Mouse (Mus musculus): ENCODE measurements around the gene H2-Q7. TPM values are rescaled to one million over a fixed set of nuclear protein-coding genes. Genes with fewer than 3 reads are reported as not detected.
A peak's percentile ranks its signal among the peaks of the same experiment; 100 is the strongest.
"Not testable (repeated sequence)": the region's sequence is repeated elsewhere in the genome, so short reads cannot be mapped to it uniquely, and the experiment has no call there.

The H2-Q7 gene
- polyA plus RNA-seq, 1 experiment from 2014 or later, result 3.6 TPM

DNA sequence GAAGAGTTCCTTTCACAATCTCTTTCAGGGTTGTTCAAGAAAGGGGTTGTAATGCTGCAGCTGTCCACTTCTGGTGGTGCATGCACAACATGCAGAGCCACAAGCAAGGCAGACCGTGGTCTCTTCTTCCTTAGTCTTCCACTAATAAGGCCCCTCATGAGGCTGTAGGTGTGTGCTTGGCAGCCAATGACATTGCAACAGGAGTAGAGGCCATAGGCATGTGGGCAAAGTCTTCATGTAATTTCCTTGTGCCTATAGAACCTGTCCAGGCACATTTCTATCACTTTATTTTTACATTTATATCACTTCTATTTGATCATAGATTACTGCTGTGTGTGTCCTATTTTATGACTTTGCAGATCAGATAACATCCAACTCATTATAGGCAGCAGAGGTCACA, 19.3 kb downstream of the H2-Q7 start:
- not testable (repeated sequence) for H3K4me2 ChIP-seq (ENCODE audit: low read depth, low read length); ATAC-seq (ENCODE audit: insufficient read depth, low FRiP score); H3K27me3 ChIP-seq (ENCODE audit: control insufficient read depth, insufficient read depth, low read length); H3K36me3 ChIP-seq (ENCODE audit: control insufficient read depth, insufficient read depth, low read length); H3K9me3 ChIP-seq (replicated peaks; ENCODE audit: control insufficient read depth, low read length); H3K27ac ChIP-seq (ENCODE audit: low read length); H3K9ac ChIP-seq (ENCODE audit: low read length); H3K4me3 ChIP-seq (replicated peaks; ENCODE audit: low read length); H3K4me1 ChIP-seq (ENCODE audit: control insufficient read depth, insufficient read depth, low read length)
- no CpG with 5 or more reads among the region's 1 CpGs for WGBS

DNA sequence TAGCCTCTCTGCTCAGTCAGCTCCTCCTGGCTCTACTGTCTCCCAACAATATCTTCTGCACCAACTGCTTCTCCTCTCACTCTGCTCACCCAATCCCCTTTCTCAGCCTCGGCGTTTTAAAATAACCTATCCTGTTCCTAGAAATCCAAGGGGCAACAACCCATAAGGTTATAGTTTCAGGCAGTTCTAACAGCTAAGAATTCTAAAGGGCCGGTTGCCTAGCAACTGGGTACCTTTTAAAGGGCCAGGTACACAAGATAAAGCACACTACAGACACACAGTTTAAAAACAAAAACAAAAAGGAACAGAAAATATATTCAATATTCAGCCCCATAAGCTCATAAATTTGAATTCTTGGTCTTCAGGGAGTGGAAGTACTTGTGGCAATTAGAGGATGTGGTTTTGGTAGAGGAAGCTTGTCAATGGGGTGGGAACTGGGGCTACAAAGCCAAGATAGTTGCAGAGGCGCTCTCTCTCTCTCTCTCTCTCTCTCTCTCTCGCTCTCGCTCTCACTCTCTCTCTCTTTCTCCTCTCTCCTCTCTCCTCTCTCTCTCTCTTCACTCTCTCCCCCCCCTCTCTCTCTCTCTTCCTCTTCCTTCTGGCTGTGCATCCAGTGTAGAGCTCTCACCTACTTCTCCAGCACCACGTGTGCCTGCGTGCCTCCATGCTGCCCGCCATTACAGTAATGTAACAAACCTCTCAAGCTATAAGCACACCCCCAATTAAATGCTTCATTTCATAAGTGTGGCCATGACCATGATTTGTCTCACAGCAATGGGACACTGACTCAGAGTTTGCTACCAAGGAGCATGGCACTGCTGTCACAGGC, 21.8 kb downstream of the H2-Q7 start:
- not testable (repeated sequence) for H3K36me3 ChIP-seq (ENCODE audit: control insufficient read depth, insufficient read depth, low read length); H3K4me1 ChIP-seq (ENCODE audit: control insufficient read depth, insufficient read depth, low read length); H3K4me3 ChIP-seq (replicated peaks; ENCODE audit: low read length); ATAC-seq (ENCODE audit: insufficient read depth, low FRiP score); H3K9me3 ChIP-seq (replicated peaks; ENCODE audit: control insufficient read depth, low read length); H3K4me2 ChIP-seq (ENCODE audit: low read depth, low read length); H3K27ac ChIP-seq (ENCODE audit: low read length); H3K9ac ChIP-seq (ENCODE audit: low read length); H3K27me3 ChIP-seq (ENCODE audit: control insufficient read depth, insufficient read depth, low read length)
- 70% methylated on average over 3 of the region's 9 CpGs for WGBS

DNA sequence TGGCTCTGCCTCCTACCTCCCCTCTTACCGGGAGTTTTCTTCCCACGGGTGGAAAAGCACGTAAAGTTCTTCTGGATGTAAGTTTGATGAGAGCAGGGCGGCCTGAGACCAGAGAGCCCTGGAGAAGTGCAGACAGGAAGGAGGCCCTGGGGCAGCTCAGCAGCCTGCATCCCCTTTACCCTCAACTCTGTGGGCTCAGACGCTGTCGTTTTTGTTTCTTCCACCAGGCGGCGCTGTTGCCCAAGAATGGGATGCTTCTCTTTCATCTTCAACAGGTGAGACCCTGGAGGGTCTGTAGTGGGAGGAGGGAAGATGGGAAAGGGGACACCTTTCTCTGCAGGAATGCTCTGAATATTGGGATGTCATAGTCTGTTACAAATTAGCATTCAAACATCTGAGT, 26.7 kb downstream of the H2-Q7 start:
- not testable (repeated sequence) for H3K4me2 ChIP-seq (ENCODE audit: low read depth, low read length); H3K9ac ChIP-seq (ENCODE audit: low read length); H3K4me1 ChIP-seq (ENCODE audit: control insufficient read depth, insufficient read depth, low read length); H3K27ac ChIP-seq (ENCODE audit: low read length); H3K4me3 ChIP-seq (replicated peaks; ENCODE audit: low read length); H3K9me3 ChIP-seq (replicated peaks; ENCODE audit: control insufficient read depth, low read length); ATAC-seq (ENCODE audit: insufficient read depth, low FRiP score); H3K36me3 ChIP-seq (ENCODE audit: control insufficient read depth, insufficient read depth, low read length)
- peaks cover 18% of the 10 kb centered on the region for H3K27me3 ChIP-seq (ENCODE audit: control insufficient read depth, insufficient read depth, low read length)
- WGBS, result 13% methylated on average over 8 of the region's 8 CpGs

DNA sequence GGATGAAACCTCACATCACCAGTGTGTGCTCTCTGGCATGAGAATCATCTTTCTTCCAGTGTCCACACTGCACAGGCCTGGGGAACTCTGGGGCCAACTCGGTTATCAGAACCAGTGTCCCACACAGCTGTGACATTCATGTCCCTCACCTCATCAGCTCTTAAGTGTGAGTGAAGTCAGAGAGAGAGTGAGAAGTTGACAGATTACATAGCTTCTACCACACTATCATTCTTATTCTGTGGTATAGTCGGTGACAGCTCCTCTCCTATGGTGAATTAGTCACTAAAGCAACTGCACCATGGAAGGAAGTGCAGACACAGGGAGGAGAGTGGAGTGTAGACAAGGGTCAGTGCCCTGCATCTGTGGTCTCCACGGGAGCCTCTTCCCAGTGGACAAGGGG, 30.0 kb downstream of the H2-Q7 start:
- H3K4me2 ChIP-seq (ENCODE audit: low read depth, low read length); H3K9ac ChIP-seq (ENCODE audit: low read length); H3K9me3 ChIP-seq (replicated peaks; ENCODE audit: control insufficient read depth, low read length); H3K4me3 ChIP-seq (replicated peaks; ENCODE audit: low read length); H3K36me3 ChIP-seq (ENCODE audit: control insufficient read depth, insufficient read depth, low read length); ATAC-seq (ENCODE audit: insufficient read depth, low FRiP score); H3K4me1 ChIP-seq (ENCODE audit: control insufficient read depth, insufficient read depth, low read length); H3K27ac ChIP-seq (ENCODE audit: low read length): not testable (repeated sequence)
- peaks cover 20% of the 10 kb centered on the region for H3K27me3 ChIP-seq (ENCODE audit: control insufficient read depth, insufficient read depth, low read length)
- WGBS, result 63% methylated on average over 3 of the region's 3 CpGs

DNA sequence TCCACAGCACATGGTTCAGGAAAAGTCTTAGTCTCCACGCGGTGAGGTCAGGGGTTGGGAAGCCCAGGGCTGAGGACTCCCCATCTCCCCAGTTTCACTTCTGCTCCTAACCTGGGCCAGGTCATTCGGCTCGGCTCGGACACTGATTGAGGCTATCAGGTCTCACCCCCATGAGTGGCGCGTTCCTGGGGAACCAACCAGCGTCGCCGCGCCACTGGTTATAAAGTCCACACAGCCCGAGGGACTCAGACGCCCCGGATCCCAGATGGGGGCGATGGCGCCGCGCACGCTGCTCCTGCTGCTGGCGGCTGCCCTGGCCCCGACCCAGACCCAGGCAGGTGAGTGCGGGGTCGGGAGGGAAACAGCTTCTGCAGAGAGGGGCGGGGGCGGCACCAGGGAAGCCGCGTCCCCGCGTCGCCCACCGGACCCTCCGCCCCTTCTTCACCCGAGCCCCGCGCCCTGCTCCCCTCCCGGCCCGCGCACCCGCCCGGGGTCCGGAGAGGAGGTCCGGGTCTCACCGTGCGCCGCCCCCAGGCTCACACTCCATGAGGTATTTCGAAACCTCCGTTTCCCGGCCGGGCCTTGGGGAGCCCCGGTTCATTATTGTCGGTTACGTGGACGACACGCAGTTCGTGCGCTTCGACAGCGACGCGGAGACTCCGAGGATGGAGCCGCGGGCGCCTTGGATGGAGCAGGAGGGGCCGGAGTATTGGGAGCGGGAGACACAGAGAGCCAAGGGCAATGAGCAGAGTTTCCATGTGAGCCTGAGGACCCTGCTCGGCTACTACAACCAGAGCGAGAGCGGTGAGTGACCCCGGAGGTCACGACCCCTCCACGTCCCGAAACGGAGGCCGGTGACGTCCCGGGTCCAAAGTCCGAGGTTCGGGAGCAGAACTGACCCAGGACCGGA, 31.1 kb downstream of the H2-Q7 start, which contains the start of gene H2-Q10:
TSS of gene H2-Q10 (plus strand) at position 248 of the 910 bp plus-strand sequence.
- Histone ChIP-seq H3K27ac (ENCODE audit: low read length) (no peak within 1 kb of the TSS), H3K4me3 (replicated peaks; ENCODE audit: low read length) (peak within 1 kb of the TSS; percentile 41), H3K4me1 (ENCODE audit: control insufficient read depth, insufficient read depth, low read length) (peaks cover 6% of the 10 kb centered on the region; the same call in 1 of the 2 replicates), H3K27me3 (ENCODE audit: control insufficient read depth, insufficient read depth, low read length) (peaks cover 20% of the 10 kb centered on the region), H3K9me3 (replicated peaks; ENCODE audit: control insufficient read depth, low read length) (no peaks in the 10 kb centered on the region), H3K9ac (ENCODE audit: low read length) (peak within 1 kb of the TSS; percentile 57), H3K36me3 (ENCODE audit: control insufficient read depth, insufficient read depth, low read length) (no peaks in the 10 kb centered on the region), H3K4me2 (ENCODE audit: low read depth, low read length) (peak within 1 kb of the TSS; percentile 84)
- 1% methylated on average over 79 of the region's 80 CpGs for WGBS
- ATAC-seq (ENCODE audit: insufficient read depth, low FRiP score), result peak; percentile 44; the same call in 1 of the 2 replicates

DNA sequence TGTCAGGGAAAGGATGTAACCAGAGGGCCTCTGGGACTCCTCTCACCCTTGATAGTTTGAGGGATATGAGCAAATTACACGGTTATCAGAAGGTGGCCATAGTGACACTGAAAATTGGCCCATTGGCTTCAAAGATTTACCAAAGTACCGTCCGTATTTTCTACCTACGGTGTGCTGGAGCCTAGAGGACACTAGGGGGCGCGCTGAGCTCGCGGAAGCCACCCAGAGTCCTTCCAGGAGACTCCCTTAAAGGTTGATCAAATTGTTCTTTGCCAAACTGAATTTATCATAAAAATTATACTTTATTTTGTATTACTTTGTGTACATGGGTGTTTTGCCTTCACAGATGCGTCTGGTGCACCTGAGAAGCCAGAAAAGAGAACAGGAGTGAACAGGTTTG, 45.1 kb downstream of the H2-Q7 start:
- 2% methylated on average over 9 of the region's 9 CpGs for WGBS
- H3K9ac ChIP-seq (ENCODE audit: low read length), result no peak overlapping the region
- no peak overlapping the region for H3K4me3 ChIP-seq (replicated peaks; ENCODE audit: low read length)
- no peak for ATAC-seq (ENCODE audit: insufficient read depth, low FRiP score)
- H3K4me2 ChIP-seq (ENCODE audit: low read depth, low read length), result no peak overlapping the region
- H3K27me3 ChIP-seq (ENCODE audit: control insufficient read depth, insufficient read depth, low read length), result no peaks in the 10 kb centered on the region
- H3K27ac ChIP-seq (ENCODE audit: low read length), result no peak overlapping the region
- H3K9me3 ChIP-seq (replicated peaks; ENCODE audit: control insufficient read depth, low read length), result no peaks in the 10 kb centered on the region
- H3K4me1 ChIP-seq (ENCODE audit: control insufficient read depth, insufficient read depth, low read length), result no peaks in the 10 kb centered on the region
- no peaks in the 10 kb centered on the region for H3K36me3 ChIP-seq (ENCODE audit: control insufficient read depth, insufficient read depth, low read length)

DNA sequence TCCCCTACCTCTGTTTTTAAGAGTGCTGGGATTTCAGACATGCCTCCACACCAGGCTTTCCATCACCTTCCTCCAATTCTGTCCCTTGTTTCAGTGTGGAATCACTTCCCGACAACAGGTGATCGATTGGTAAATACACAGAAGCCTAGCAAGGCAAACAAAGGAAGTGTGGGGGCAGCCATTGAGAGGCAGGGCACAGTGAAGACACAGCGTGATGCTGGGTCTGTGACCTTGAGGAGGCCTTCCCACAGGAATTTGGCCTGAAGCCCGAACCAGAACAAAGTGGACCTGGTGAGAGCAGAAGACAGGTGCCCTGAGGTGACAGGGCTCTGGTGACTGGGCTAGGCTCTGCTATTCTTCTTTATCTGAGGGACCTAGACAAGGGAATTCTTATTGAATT, 46.7 kb downstream of the H2-Q7 start:
- H3K27me3 ChIP-seq (ENCODE audit: control insufficient read depth, insufficient read depth, low read length), result no peaks in the 10 kb centered on the region
- ATAC-seq (ENCODE audit: insufficient read depth, low FRiP score), result no peak
- H3K9ac ChIP-seq (ENCODE audit: low read length), result no peak overlapping the region
- no peak overlapping the region for H3K4me3 ChIP-seq (replicated peaks; ENCODE audit: low read length)
- no peaks in the 10 kb centered on the region for H3K4me1 ChIP-seq (ENCODE audit: control insufficient read depth, insufficient read depth, low read length)
- no peak overlapping the region for H3K4me2 ChIP-seq (ENCODE audit: low read depth, low read length)
- H3K36me3 ChIP-seq (ENCODE audit: control insufficient read depth, insufficient read depth, low read length), result no peaks in the 10 kb centered on the region
- H3K9me3 ChIP-seq (replicated peaks; ENCODE audit: control insufficient read depth, low read length), result no peaks in the 10 kb centered on the region
- H3K27ac ChIP-seq (ENCODE audit: low read length), result no peak overlapping the region
- WGBS, result 19% methylated on average over 4 of the region's 4 CpGs

DNA sequence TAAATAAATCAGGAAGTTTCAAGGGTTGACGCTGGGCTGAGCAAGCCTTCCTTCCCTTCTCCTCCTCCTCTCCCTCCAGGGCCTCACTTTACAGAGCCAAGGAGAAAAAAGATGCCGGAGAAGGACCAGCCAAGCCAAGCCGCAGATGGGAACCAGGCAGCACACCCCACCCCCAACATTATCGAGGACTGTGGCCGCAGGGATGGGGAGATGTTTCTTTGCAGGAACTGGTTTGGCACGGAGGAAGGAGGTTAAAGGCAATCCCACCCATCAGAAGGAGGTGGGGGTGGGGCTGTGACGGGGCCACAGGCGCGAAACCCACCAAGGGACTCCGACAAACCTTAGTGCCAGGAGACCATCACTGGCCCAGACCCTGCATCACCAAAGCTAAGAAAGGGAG, 47.8 kb downstream of the H2-Q7 start:
- no peak for ATAC-seq (ENCODE audit: insufficient read depth, low FRiP score)
- peak overlapping the region; percentile 39; the same call in 1 of the 2 replicates for H3K9ac ChIP-seq (ENCODE audit: low read length)
- WGBS, result 36% methylated on average over 10 of the region's 10 CpGs
- H3K4me3 ChIP-seq (replicated peaks; ENCODE audit: low read length), result no peak overlapping the region
- no peaks in the 10 kb centered on the region for H3K36me3 ChIP-seq (ENCODE audit: control insufficient read depth, insufficient read depth, low read length)
- no peaks in the 10 kb centered on the region for H3K4me1 ChIP-seq (ENCODE audit: control insufficient read depth, insufficient read depth, low read length)
- no peak overlapping the region for H3K4me2 ChIP-seq (ENCODE audit: low read depth, low read length)
- no peaks in the 10 kb centered on the region for H3K9me3 ChIP-seq (replicated peaks; ENCODE audit: control insufficient read depth, low read length)
- no peaks in the 10 kb centered on the region for H3K27me3 ChIP-seq (ENCODE audit: control insufficient read depth, insufficient read depth, low read length)
- H3K27ac ChIP-seq (ENCODE audit: low read length), result no peak overlapping the region

DNA sequence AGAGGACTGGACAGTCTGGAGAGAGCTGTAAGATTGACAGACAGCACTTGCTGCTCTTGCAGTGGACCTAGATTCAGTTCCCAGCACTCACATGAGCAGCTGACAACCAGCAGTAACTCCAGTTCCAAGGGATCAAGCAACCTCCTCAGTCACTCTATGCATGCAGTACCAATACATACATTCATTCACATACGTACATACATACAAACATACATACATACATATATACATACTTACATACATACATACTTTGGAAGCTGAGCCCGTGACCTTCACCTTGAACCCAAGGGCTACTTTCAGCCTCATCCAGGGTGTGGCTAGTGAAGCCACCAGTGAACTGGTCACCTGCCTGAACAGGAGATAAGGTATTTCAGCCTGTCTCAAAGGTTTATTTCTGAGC, 49.1 kb downstream of the H2-Q7 start:
- WGBS, result 93% methylated on average over 2 of the region's 2 CpGs
- H3K4me1 ChIP-seq (ENCODE audit: control insufficient read depth, insufficient read depth, low read length), result no peaks in the 10 kb centered on the region
- H3K36me3 ChIP-seq (ENCODE audit: control insufficient read depth, insufficient read depth, low read length), result no peaks in the 10 kb centered on the region
- H3K4me2 ChIP-seq (ENCODE audit: low read depth, low read length), result no peak overlapping the region
- no peaks in the 10 kb centered on the region for H3K27me3 ChIP-seq (ENCODE audit: control insufficient read depth, insufficient read depth, low read length)
- no peak overlapping the region for H3K9ac ChIP-seq (ENCODE audit: low read length)
- no peak overlapping the region for H3K4me3 ChIP-seq (replicated peaks; ENCODE audit: low read length)
- no peaks in the 10 kb centered on the region for H3K9me3 ChIP-seq (replicated peaks; ENCODE audit: control insufficient read depth, low read length)
- ATAC-seq (ENCODE audit: insufficient read depth, low FRiP score), result no peak
- H3K27ac ChIP-seq (ENCODE audit: low read length), result no peak overlapping the region

Data from stomach, embryonic 16.5 days (tissue).